26 mouse cellular contexts compared by ENCODE assay signal in genomic region chr1:134353326-134353725, GRCm38 (mm10). TPM values are rescaled to one million over a fixed set of nuclear protein-coding genes. Genes with fewer than 3 reads are reported as not detected.
DNase-seq lines count a peak whose midpoint lies in the region; ATAC-seq and TF ChIP-seq lines count a peak whose summit lies in the region.
"Had no signal": no experiment of that assay in that cellular context is flagged by ENCODE, and none has a peak within 500 bp of the region (broad histone marks: within the 10 kb centered on the region; RNA-seq: fewer than 3 reads in every experiment).

No protein-coding gene starts in this region.

- TF ChIP-seq POLR2A in kidney, adult 2 months (IDR thresholded peaks at IDR 0.05; ENCODE audit: low read depth, low read length): no peak

- no peak overlapping the region for H3K27ac ChIP-seq in kidney, adult 2 months (ENCODE audit: insufficient read depth, low read depth, low read length)
- no peak overlapping the region for H3K27ac ChIP-seq in kidney, embryonic 15.5 days
- no peak overlapping the region for H3K27ac ChIP-seq in gastrocnemius, adult 2 months
- H3K27ac ChIP-seq: embryonic facial prominence, embryonic 10.5 days; forebrain, embryonic 10.5 days; heart, adult 2 months; heart, embryonic 15.5 days; hindbrain, embryonic 10.5 days; hindbrain, embryonic 14.5 days had no signal

- H3K36me3 ChIP-seq in kidney, adult 2 months (ENCODE audit: control insufficient read depth, insufficient read depth, low read length): peaks cover 12% of the 10 kb centered on the region; the same call in 1 of the 2 replicates
- peaks cover 91% of the 10 kb centered on the region for H3K36me3 ChIP-seq in kidney, embryonic 15.5 days

- no peak overlapping the region for H3K9ac ChIP-seq in kidney, embryonic 15.5 days
- H3K9ac ChIP-seq: heart, embryonic 15.5 days; hindbrain, embryonic 14.5 days had no signal

- DNase-seq in kidney, adult 2 months: peak; percentile 76
- no peak for DNase-seq in kidney, postnatal 10 days
- DNase-seq in kidney, adult 8-10 months: peak; percentile 42 to 55
- peak; percentile 52 to 61 for DNase-seq in kidney, postnatal 36 days
- no peak for DNase-seq in gastrocnemius, adult 2 months
- no peak for DNase-seq in heart, adult 18-20 months
- DNase-seq: adrenal gland, postnatal 14 days; cerebellum, adult 11-12 months; cerebellum, adult 9-11 months; gastrocnemius, postnatal 36 days; heart, adult 2 months had no signal

- H3K4me1 ChIP-seq in kidney, adult 2 months (ENCODE audit: control insufficient read depth, insufficient read depth, low read length): no peaks in the 10 kb centered on the region; the same call in 1 of the 2 replicates
- peaks cover 12% of the 10 kb centered on the region for H3K4me1 ChIP-seq in kidney, embryonic 15.5 days
- H3K4me1 ChIP-seq: embryonic facial prominence, embryonic 10.5 days; forebrain, embryonic 10.5 days; heart, embryonic 15.5 days; hindbrain, embryonic 10.5 days had no signal

- no peaks in the 10 kb centered on the region for H3K27me3 ChIP-seq in kidney, adult 2 months (replicated peaks; ENCODE audit: control insufficient read depth, insufficient read depth, low read length)
- H3K27me3 ChIP-seq in kidney, embryonic 15.5 days: no peaks in the 10 kb centered on the region
- H3K27me3 ChIP-seq: CH12.LX; heart, embryonic 15.5 days; Patski had no signal

- no peaks in the 10 kb centered on the region for H3K9me3 ChIP-seq in kidney, embryonic 15.5 days (replicated peaks)
- H3K9me3 ChIP-seq: embryonic facial prominence, embryonic 10.5 days; forebrain, embryonic 10.5 days; heart, embryonic 15.5 days; hindbrain, embryonic 10.5 days had no signal

- no peak overlapping the region for H3K4me3 ChIP-seq in kidney, adult 2 months (ENCODE audit: insufficient read depth, low read depth, low read length)
- H3K4me3 ChIP-seq in kidney, embryonic 15.5 days (replicated peaks): no peak overlapping the region
- H3K4me3 ChIP-seq in gastrocnemius, adult 2 months: no peak overlapping the region
- H3K4me3 ChIP-seq: embryonic facial prominence, embryonic 10.5 days; forebrain, embryonic 10.5 days; heart, adult 2 months; heart, embryonic 15.5 days; hindbrain, embryonic 10.5 days had no signal

- ATAC-seq in kidney, embryonic 15.5 days (replicated peaks; ENCODE audit: low FRiP score): peak; percentile 74; the same call in 1 of the 2 replicates
- ATAC-seq: activated CD4-positive, CD25-positive, alpha-beta regulatory T cell, adult 4 months; forebrain, embryonic 14.5 days; Patski had no signal

- intact Hi-C loops in gastrocnemius, adult 2 months (cut with DNase I): no loop called here

- WGBS in kidney, adult 2 months: 49% methylated on average over 2 of the region's 2 CpGs
- 54% methylated on average over 2 of the region's 2 CpGs for WGBS in kidney, embryonic 15.5 days

- TF ChIP-seq CTCF in kidney, adult 2 months (conservative IDR thresholded peaks at IDR 0.05; ENCODE audit: insufficient read depth, insufficient read length, low read depth, low read length): no peak
- no peak for TF ChIP-seq CTCF in gastrocnemius, adult 2 months (IDR thresholded peaks at IDR 0.05)

- H3K4me2 ChIP-seq in kidney, embryonic 15.5 days: no peak overlapping the region
- H3K4me2 ChIP-seq: heart, embryonic 11.5 days; heart, embryonic 15.5 days; hindbrain, embryonic 14.5 days had no signal

RNA-seq across cellular contexts. Expression of gene Tmem183a, which starts 8.5 kb away (rescaled TPM):
- 84.0 and 100 TPM in 2 replicates for polyA plus RNA-seq in kidney, adult 2 months (2012; rRNA removed)
- 79.0 and 80.9 TPM in 2 replicates for polyA plus RNA-seq in kidney, embryonic 15.5 days (2015; fragmentation: Nextera tagmentation; extraction: Ambion mirVana)
- total RNA-seq in gastrocnemius, adult 2 months (2021): 10 to 100 TPM; 12.3 to 12.4 TPM
- total RNA-seq in heart, adult 18-20 months (2021): 10 to 100 TPM; 11.1 to 14.2 TPM

RNA-seq across cellular contexts. Expression of gene Ppfia4, which starts 20.6 kb away (rescaled TPM):
- 3.6 and 4.2 TPM in 2 replicates for polyA plus RNA-seq in kidney, adult 2 months (2012; rRNA removed)
- polyA plus RNA-seq in kidney, embryonic 15.5 days (2015; fragmentation: Nextera tagmentation; extraction: Ambion mirVana): 2.9 and 3.0 TPM in 2 replicates
- total RNA-seq in gastrocnemius, adult 2 months (2021): under 1 TPM; 0.42 to 0.46 TPM
- 1 to 10 TPM; 1.1 to 1.5 TPM for total RNA-seq in heart, adult 18-20 months (2021)

RNA-seq across cellular contexts. Expression of gene 4933406M09Rik, which starts 32.4 kb away (rescaled TPM):
- 0.06 TPM in 1 of 2 replicates, not detected in the other for polyA plus RNA-seq in kidney, adult 2 months (2012; rRNA removed)
- 0.09 TPM in 1 of 2 replicates, not detected in the other for polyA plus RNA-seq in kidney, embryonic 15.5 days (2015; fragmentation: Nextera tagmentation; extraction: Ambion mirVana)
- not detected for total RNA-seq in gastrocnemius, adult 2 months (2021)
- total RNA-seq in heart, adult 18-20 months (2021): not detected
- total RNA-seq: adrenal gland, adult 18-20 months; adrenal gland, postnatal 14 days; CH12.LX; gastrocnemius, adult 8-10 months; gastrocnemius, postnatal 36 days; heart, adult 2 months; heart, postnatal 25 days had no signal
- polyA plus RNA-seq: activated CD4-positive, CD25-positive, alpha-beta regulatory T cell, adult 4 months; embryonic facial prominence, embryonic 10.5 days; embryonic facial prominence, embryonic 14.5 days; forebrain, embryonic 10.5 days; forebrain, embryonic 14.5 days; heart, adult 2 months; heart, embryonic 11.5 days; heart, embryonic 15.5 days; hindbrain, embryonic 10.5 days; hindbrain, embryonic 14.5 days; Patski had no signal

RNA-seq across cellular contexts. Expression of gene Cyb5r1, which starts 52.0 kb away (rescaled TPM):
- polyA plus RNA-seq in kidney, adult 2 months (2012; rRNA removed): 41.9 and 56.8 TPM in 2 replicates
- 35.6 and 38.1 TPM in 2 replicates for polyA plus RNA-seq in kidney, embryonic 15.5 days (2015; fragmentation: Nextera tagmentation; extraction: Ambion mirVana)
- total RNA-seq in gastrocnemius, adult 2 months (2021): 10 to 100 TPM; 82.3 to 84.1 TPM
- 10 to 100 TPM; 27.4 to 28.0 TPM for total RNA-seq in heart, adult 18-20 months (2021)

Comparison
In these comparisons a context has a peak if more than half of its experiments do, and no peak if none do; other contexts are left out.
1. DNase-seq: peak in kidney, adult 2 months (single experiment), kidney, adult 8-10 months (2 of 2) and kidney, postnatal 36 days (2 of 2); none in kidney, postnatal 10 days (single experiment), gastrocnemius, adult 2 months (single experiment) and heart, adult 18-20 months (0 of 2).